Mouse (Mus musculus): Measurements from ENCODE around the gene Rhof. TPM values are rescaled to one million over a fixed set of nuclear protein-coding genes. Genes with fewer than 3 reads are reported as not detected.

The Rhof gene
- polyA plus RNA-seq, 1 experiment = 32.3 TPM

GRCm38 (mm10) chr5:123094238-123094991 is 38.1 kb downstream of the Rhof start:
- peaks cover 7% of the 10 kb centered on the region; the same call in 1 of the 2 replicates for H3K4me1 ChIP-seq (ENCODE audit: control insufficient read depth, insufficient read depth, low read length)
- H3K27ac ChIP-seq (ENCODE audit: insufficient read depth, low read length) = no peak overlapping the region
- 43% methylated on average over 25 of the region's 25 CpGs for WGBS
- no peak overlapping the region for H3K4me3 ChIP-seq (replicated peaks; ENCODE audit: insufficient read depth, low read depth, low read length)
- TF ChIP-seq POLR2A (IDR thresholded peaks at IDR 0.05; ENCODE audit: borderline replicate concordance, insufficient read depth, low read length) (no peak), CTCF (IDR thresholded peaks at IDR 0.05; ENCODE audit: borderline replicate concordance, insufficient read depth, low read depth, low read length) (no peak)
- H3K27me3 ChIP-seq (ENCODE audit: control insufficient read depth, insufficient read depth, low read length) = no peaks in the 10 kb centered on the region
- DNase-seq = peak in 1 of 2 experiments; percentile 50

GRCm38 (mm10) chr5:123093077-123093633 is 39.3 kb downstream of the Rhof start:
- no peak overlapping the region for H3K27ac ChIP-seq (ENCODE audit: insufficient read depth, low read length)
- no peak for TF ChIP-seq POLR2A (IDR thresholded peaks at IDR 0.05; ENCODE audit: borderline replicate concordance, insufficient read depth, low read length)
- TF ChIP-seq CTCF (IDR thresholded peaks at IDR 0.05; ENCODE audit: borderline replicate concordance, insufficient read depth, low read depth, low read length) = no peak
- no peak for DNase-seq
- peaks cover 19% of the 10 kb centered on the region for H3K4me1 ChIP-seq (ENCODE audit: control insufficient read depth, insufficient read depth, low read length)
- WGBS = 85% methylated on average over 14 of the region's 14 CpGs
- H3K4me3 ChIP-seq (replicated peaks; ENCODE audit: insufficient read depth, low read depth, low read length) = no peak overlapping the region
- no peaks in the 10 kb centered on the region for H3K27me3 ChIP-seq (ENCODE audit: control insufficient read depth, insufficient read depth, low read length)

- no peak for DNase-seq
- TF ChIP-seq POLR2A (IDR thresholded peaks at IDR 0.05; ENCODE audit: borderline replicate concordance, insufficient read depth, low read length) (no peak), CTCF (IDR thresholded peaks at IDR 0.05; ENCODE audit: borderline replicate concordance, insufficient read depth, low read depth, low read length) (no peak)
- peak overlapping the region; percentile 19; the same call in 1 of the 2 replicates for H3K27ac ChIP-seq (ENCODE audit: insufficient read depth, low read length)
- H3K4me1 ChIP-seq (ENCODE audit: control insufficient read depth, insufficient read depth, low read length) = peaks cover 19% of the 10 kb centered on the region
- H3K27me3 ChIP-seq (ENCODE audit: control insufficient read depth, insufficient read depth, low read length) = no peaks in the 10 kb centered on the region
- no peak overlapping the region for H3K4me3 ChIP-seq (replicated peaks; ENCODE audit: insufficient read depth, low read depth, low read length)
- 73% methylated on average over 10 of the region's 10 CpGs for WGBS
Measured at GRCm38 (mm10) chr5:123090560-123091306, 41.8 kb downstream of the Rhof start.

GRCm38 (mm10) chr5:123088784-123089183 is 43.7 kb downstream of the Rhof start:
- Histone ChIP-seq H3K27ac (ENCODE audit: insufficient read depth, low read length) (peak overlapping the region; percentile 68; the same call in 1 of the 2 replicates), H3K4me3 (replicated peaks; ENCODE audit: insufficient read depth, low read depth, low read length) (no peak overlapping the region), H3K27me3 (ENCODE audit: control insufficient read depth, insufficient read depth, low read length) (no peaks in the 10 kb centered on the region), H3K4me1 (ENCODE audit: control insufficient read depth, insufficient read depth, low read length) (peaks cover 24% of the 10 kb centered on the region)
- no peak for TF ChIP-seq CTCF (IDR thresholded peaks at IDR 0.05; ENCODE audit: borderline replicate concordance, insufficient read depth, low read depth, low read length)
- TF ChIP-seq POLR2A (IDR thresholded peaks at IDR 0.05; ENCODE audit: borderline replicate concordance, insufficient read depth, low read length) = no peak
- WGBS = 15% methylated on average over 4 of the region's 4 CpGs
- DNase-seq = peak; percentile 54 to 56

GRCm38 (mm10) chr5:123086501-123086900 is 46.0 kb downstream of the Rhof start:
- WGBS = 86% methylated on average over 2 of the region's 2 CpGs
- no peaks in the 10 kb centered on the region for H3K27me3 ChIP-seq (ENCODE audit: control insufficient read depth, insufficient read depth, low read length)
- no peak for TF ChIP-seq CTCF (IDR thresholded peaks at IDR 0.05; ENCODE audit: borderline replicate concordance, insufficient read depth, low read depth, low read length)

GRCm38 (mm10) chr5:123083340-123084050 is 49.0 kb downstream of the Rhof start:
- no peak overlapping the region for H3K27ac ChIP-seq (ENCODE audit: insufficient read depth, low read length)
- no peak overlapping the region for H3K4me3 ChIP-seq (replicated peaks; ENCODE audit: insufficient read depth, low read depth, low read length)
- TF ChIP-seq CTCF (IDR thresholded peaks at IDR 0.05; ENCODE audit: borderline replicate concordance, insufficient read depth, low read depth, low read length) = no peak
- no peak for TF ChIP-seq POLR2A (IDR thresholded peaks at IDR 0.05; ENCODE audit: borderline replicate concordance, insufficient read depth, low read length)
- peak; percentile 59 to 61 for DNase-seq
- H3K27me3 ChIP-seq (ENCODE audit: control insufficient read depth, insufficient read depth, low read length) = no peaks in the 10 kb centered on the region
- 23% methylated on average over 13 of the region's 13 CpGs for WGBS
- peaks cover 26% of the 10 kb centered on the region for H3K4me1 ChIP-seq (ENCODE audit: control insufficient read depth, insufficient read depth, low read length)

More at GRCm38 (mm10) chr5:123086501-123086900, 46.0 kb downstream of the Rhof start:
- Histone ChIP-seq H3K4me3 (replicated peaks; ENCODE audit: insufficient read depth, low read depth, low read length) (no peak overlapping the region), H3K4me1 (ENCODE audit: control insufficient read depth, insufficient read depth, low read length) (peaks cover 33% of the 10 kb centered on the region), H3K27ac (ENCODE audit: insufficient read depth, low read length) (no peak overlapping the region)
- DNase-seq = no peak

GRCm38 (mm10) chr5:123080510-123080909 is 52.0 kb downstream of the Rhof start:
- no peak for DNase-seq
- no peaks in the 10 kb centered on the region for H3K27me3 ChIP-seq (ENCODE audit: control insufficient read depth, insufficient read depth, low read length)
- WGBS = 96% methylated on average over 13 of the region's 13 CpGs
- H3K27ac ChIP-seq (ENCODE audit: insufficient read depth, low read length) = no peak overlapping the region
- no peak for TF ChIP-seq POLR2A (IDR thresholded peaks at IDR 0.05; ENCODE audit: borderline replicate concordance, insufficient read depth, low read length)
- TF ChIP-seq CTCF (IDR thresholded peaks at IDR 0.05; ENCODE audit: borderline replicate concordance, insufficient read depth, low read depth, low read length) = no peak
- peaks cover 28% of the 10 kb centered on the region for H3K4me1 ChIP-seq (ENCODE audit: control insufficient read depth, insufficient read depth, low read length)
- H3K4me3 ChIP-seq (replicated peaks; ENCODE audit: insufficient read depth, low read depth, low read length) = no peak overlapping the region

Data from cerebellum, adult 2 months (tissue).